Mouse (Mus musculus) midbrain, postnatal 0 days (tissue): ENCODE results near the gene Itfg2. TPM values are rescaled to one million over a fixed set of nuclear protein-coding genes. Genes with fewer than 3 reads are reported as not detected.
A peak's percentile ranks its signal among the peaks of the same experiment; 100 is the strongest.

Experiments
- ATAC-seq: fragments of 200-750 bp; cut with Nextera tagmentation; 2 replicates; pipeline ENCODE4 v1.8.0; 2017; ENCODE audit warnings: moderate number of reproducible peaks, mild to moderate bottlenecking, moderate TSS enrichment, moderate library complexity; ENCODE audit not compliant: low FRiP score
- DNase-seq: peaks from one replicate; pipeline ENCODE4 v3.0.0-alpha.2; 2015; ENCODE audit warnings: low spot score
- H3K27ac ChIP-seq: fragments of 300-500 bp; sonication (generic); 2 replicates; pipeline ENCODE4 v1.5.1; 2014; ENCODE audit warnings: low read depth, mild to moderate bottlenecking, low read length, mixed read lengths
- H3K27me3 ChIP-seq: fragments of 300-500 bp; sonication (generic); 2 replicates; pipeline ENCODE4 v1.6.1; 2014; ENCODE audit warnings: low read length, control low read depth, mixed read lengths; ENCODE audit not compliant: insufficient read depth
- H3K36me3 ChIP-seq: fragments of 300-500 bp; sonication (generic); 2 replicates; pipeline ENCODE4 v1.6.1; 2014; ENCODE audit warnings: low read length, control low read depth, mixed read lengths; ENCODE audit not compliant: insufficient read depth
- H3K4me1 ChIP-seq: fragments of 300-500 bp; sonication (generic); 2 replicates; pipeline ENCODE4 v1.6.1; 2014; ENCODE audit warnings: mild to moderate bottlenecking, control low read depth, antibody characterized with exemption, low read length, mixed read lengths; ENCODE audit not compliant: insufficient read depth
- H3K4me2 ChIP-seq: fragments of 300-500 bp; sonication (generic); 2 replicates; pipeline ENCODE4 v1.6.1; 2014; ENCODE audit warnings: low read depth, mild to moderate bottlenecking, low read length, mixed read lengths; ENCODE audit not compliant: poor library complexity, severe bottlenecking
- H3K4me3 ChIP-seq: fragments of 300-500 bp; sonication (generic); 2 replicates; pipeline ENCODE4 v1.5.1; 2014; ENCODE audit warnings: low read depth, mild to moderate bottlenecking, low read length, moderate library complexity
- H3K9ac ChIP-seq: fragments of 300-500 bp; sonication (generic); replicated peaks from 2 replicates; pipeline ENCODE4 v1.6.1; 2014; ENCODE audit warnings: mild to moderate bottlenecking, low read length, moderate library complexity, mixed read lengths; ENCODE audit not compliant: poor library complexity, severe bottlenecking
- H3K9me3 ChIP-seq: fragments of 300-500 bp; sonication (generic); 2 replicates; pipeline ENCODE4 v1.6.1; 2016; ENCODE audit warnings: low read length, control low read depth
- CTCF ChIP-seq: IDR thresholded peaks from 2 replicates; pipeline ENCODE4 v1.5.1; 2016; ENCODE audit warnings: antibody characterized with exemption, mild to moderate bottlenecking
- WGBS: fragments of 180-500 bp; shearing (Covaris S2); extraction: QIAGEN DNeasy Blood & Tissue Kit; methylation state at CpG from one replicate; pipeline ENCODE4 v1.1.7; 2014; 5-methylcytosine and 5-hydroxymethylcytosine counted together
- polyA plus RNA-seq: library from polyadenylated mRNA; unstranded; fragments of >200 nt; fragmentation: Nextera tagmentation; extraction: Ambion mirVana; gene quantifications from 2 replicates; pipeline ENCODE4 v1.2.1, GENCODE M21; 2015
- total RNA-seq: library from RNA; depleted of rRNA; stranded (reverse); fragments of >200 nt; gene quantifications from 2 replicates; pipeline ENCODE4 v1.2.3, GENCODE M21; 2014

Gene Itfg2
- total and polyA plus RNA-seq, 2 experiments from 2014 or later, result 37.3 to 41.5 TPM

- no peaks in the 10 kb centered on the region for H3K9me3 ChIP-seq
- WGBS, result 95% methylated on average over 5 of the region's 5 CpGs
- no peaks in the 10 kb centered on the region for H3K27me3 ChIP-seq
- H3K4me2 ChIP-seq, result no peak overlapping the region
- no peak overlapping the region for H3K9ac ChIP-seq
- no peak for TF ChIP-seq CTCF
- ATAC-seq, result no peak
- DNase-seq, result no peak
- H3K4me3 ChIP-seq, result no peak overlapping the region
- H3K27ac ChIP-seq, result no peak overlapping the region
- H3K4me1 ChIP-seq, result no peaks in the 10 kb centered on the region
- no peaks in the 10 kb centered on the region for H3K36me3 ChIP-seq
These were observed 22.3 kb upstream of the Itfg2 start for GRCm38 (mm10) chr6:128447063-128447462.

GRCm38 (mm10) chr6:128445761-128446535 is 21.2 kb upstream of the Itfg2 start:
- Histone ChIP-seq H3K9ac (no peak overlapping the region), H3K36me3 (no peaks in the 10 kb centered on the region), H3K4me2 (peak overlapping the region; percentile 36), H3K27me3 (no peaks in the 10 kb centered on the region), H3K4me3 (no peak overlapping the region), H3K9me3 (no peaks in the 10 kb centered on the region), H3K4me1 (no peaks in the 10 kb centered on the region), H3K27ac (no peak overlapping the region)
- peak; percentile 71 for ATAC-seq
- 17% methylated on average over 14 of the region's 14 CpGs for WGBS
- peak; percentile 83 for TF ChIP-seq CTCF
- peak; percentile 84 for DNase-seq

DNA sequence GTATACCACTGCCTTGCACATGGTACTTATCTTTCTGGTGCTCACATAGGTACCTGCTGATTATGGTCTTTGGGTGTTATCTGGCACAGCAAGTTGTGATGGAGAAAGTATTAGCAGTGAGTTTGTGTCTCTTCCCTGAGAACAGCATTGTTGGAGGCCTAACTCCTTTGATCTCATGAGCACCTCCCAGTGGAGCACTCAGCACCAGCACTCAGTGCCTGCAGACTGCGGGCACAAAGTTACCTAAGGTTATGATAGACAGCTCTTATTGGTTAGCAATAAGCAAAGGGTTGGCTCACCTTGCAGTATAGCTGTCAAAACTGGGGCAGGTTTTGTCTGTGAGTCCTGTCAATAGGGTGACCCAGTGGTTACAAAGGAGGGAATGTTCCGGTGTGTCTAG is 15.5 kb upstream of the Itfg2 start:
- no peak overlapping the region for H3K4me3 ChIP-seq
- H3K27ac ChIP-seq, result no peak overlapping the region
- no peaks in the 10 kb centered on the region for H3K27me3 ChIP-seq
- no peaks in the 10 kb centered on the region for H3K9me3 ChIP-seq
- no peak overlapping the region for H3K9ac ChIP-seq
- ATAC-seq (no peak), DNase-seq (no peak)
- no peak overlapping the region for H3K4me2 ChIP-seq
- 92% methylated on average over 2 of the region's 2 CpGs for WGBS
- peaks cover 7% of the 10 kb centered on the region for H3K36me3 ChIP-seq
- TF ChIP-seq CTCF, result no peak
- peaks cover 5% of the 10 kb centered on the region; the same call in 1 of the 2 replicates for H3K4me1 ChIP-seq

DNA sequence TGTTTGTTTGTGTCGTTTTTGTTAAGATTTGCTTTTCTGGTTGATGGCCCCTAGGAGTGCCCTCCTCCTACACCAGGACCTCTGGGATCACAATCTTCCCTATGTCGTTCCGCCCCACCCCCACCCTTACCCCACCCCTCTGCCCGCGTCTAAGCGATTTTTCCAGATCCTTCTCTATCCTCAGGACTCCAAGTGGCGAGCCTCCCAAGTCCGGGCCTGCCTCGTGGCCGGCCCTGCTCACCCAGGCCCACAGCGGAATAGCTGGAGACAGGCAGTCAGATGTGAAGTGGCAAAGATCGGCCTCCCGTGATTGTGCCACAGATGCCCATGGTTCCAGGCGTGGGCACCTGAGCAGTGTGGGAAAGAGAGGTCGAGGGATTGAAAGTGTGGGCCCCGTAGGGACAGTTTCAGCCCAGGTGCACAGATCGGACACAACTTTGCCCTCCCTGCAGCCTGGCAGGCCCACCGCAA is 14.2 kb upstream of the Itfg2 start:
- WGBS, result 24% methylated on average over 18 of the region's 18 CpGs
- peak; percentile 48; the same call in 1 of the 2 replicates for ATAC-seq

DNA sequence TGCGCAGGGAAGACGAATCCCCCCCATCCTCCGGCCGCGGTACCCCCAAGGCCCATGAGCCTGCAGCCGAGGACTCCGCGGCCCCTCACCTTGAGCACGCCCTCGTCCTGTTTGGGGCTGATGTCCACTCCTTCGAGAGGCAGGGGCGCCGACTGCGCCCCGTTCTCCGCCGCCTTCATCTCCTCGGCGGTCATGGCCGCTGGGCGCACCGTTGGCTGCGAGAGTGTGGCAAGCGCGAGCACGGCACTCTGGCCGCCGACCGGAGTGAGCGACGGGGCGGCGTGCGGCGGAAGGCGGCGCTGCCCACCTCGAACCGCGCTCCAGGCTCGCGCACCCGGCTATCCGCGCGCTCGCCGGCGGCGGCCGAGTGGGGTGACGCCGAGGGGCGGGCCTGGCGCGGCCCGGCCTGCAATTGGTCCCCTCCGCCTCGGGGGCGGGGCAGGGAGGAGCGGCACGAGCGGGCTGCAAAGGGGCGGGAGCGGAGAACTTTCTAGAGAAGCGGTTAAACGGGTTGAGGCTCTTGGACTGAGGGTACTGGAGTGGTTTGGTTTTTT is 13.7 kb upstream of the Itfg2 start, which contains the start of gene Fkbp4:
TSS of gene Fkbp4 (minus strand) at position 361 of the 554 bp plus-strand sequence.
- Histone ChIP-seq H3K9ac (peak within 1 kb of the TSS; percentile 99), H3K4me3 (peak within 1 kb of the TSS; percentile 98), H3K9me3 (no peaks in the 10 kb centered on the region), H3K27me3 (no peaks in the 10 kb centered on the region), H3K36me3 (peaks cover 25% of the 10 kb centered on the region), H3K27ac (peak within 1 kb of the TSS; percentile 94), H3K4me2 (peak within 1 kb of the TSS; percentile 66), H3K4me1 (peaks cover 5% of the 10 kb centered on the region; the same call in 1 of the 2 replicates)
- TF ChIP-seq CTCF, result peak; percentile 44
- DNase-seq, result peak; percentile 95
- peak; percentile 93 for ATAC-seq
- under 1% methylated on average over 62 of the region's 67 CpGs for WGBS

More for the DNA sequence above, 14.2 kb upstream of the Itfg2 start:
- Histone ChIP-seq H3K9me3 (no peaks in the 10 kb centered on the region), H3K27me3 (no peaks in the 10 kb centered on the region), H3K27ac (no peak overlapping the region), H3K9ac (peak overlapping the region; percentile 99; the same call in 1 of the 2 replicates), H3K4me1 (peaks cover 5% of the 10 kb centered on the region; the same call in 1 of the 2 replicates), H3K36me3 (peaks cover 19% of the 10 kb centered on the region), H3K4me2 (peak overlapping the region; percentile 66), H3K4me3 (peak overlapping the region; percentile 98)
- no peak for TF ChIP-seq CTCF
- no peak for DNase-seq
